Mouse (Mus musculus): ENCODE data around the gene Exoc5.

The Exoc5 gene

DNA sequence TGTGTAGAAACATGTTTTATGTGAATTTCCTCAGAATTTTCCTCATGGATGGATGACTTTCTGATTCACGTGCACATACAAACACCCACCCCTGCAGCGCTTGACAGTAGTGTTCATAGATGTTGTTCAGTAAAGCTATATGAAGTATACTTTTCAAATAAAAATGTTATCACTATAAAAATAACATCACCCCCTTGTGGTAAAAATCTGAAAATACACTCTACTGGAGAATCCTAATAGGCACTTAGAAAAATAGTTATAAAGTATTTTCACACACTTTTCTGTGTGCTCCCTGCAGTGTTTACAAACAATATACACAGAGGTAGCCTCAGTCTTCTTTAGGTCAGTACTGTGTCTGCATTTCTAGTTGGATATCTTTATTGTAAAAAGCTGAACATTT is 58.5 kb downstream of the Exoc5 start:
- no peak for DNase-seq (ENCODE audit: low spot score in 2 of 2)

DNA sequence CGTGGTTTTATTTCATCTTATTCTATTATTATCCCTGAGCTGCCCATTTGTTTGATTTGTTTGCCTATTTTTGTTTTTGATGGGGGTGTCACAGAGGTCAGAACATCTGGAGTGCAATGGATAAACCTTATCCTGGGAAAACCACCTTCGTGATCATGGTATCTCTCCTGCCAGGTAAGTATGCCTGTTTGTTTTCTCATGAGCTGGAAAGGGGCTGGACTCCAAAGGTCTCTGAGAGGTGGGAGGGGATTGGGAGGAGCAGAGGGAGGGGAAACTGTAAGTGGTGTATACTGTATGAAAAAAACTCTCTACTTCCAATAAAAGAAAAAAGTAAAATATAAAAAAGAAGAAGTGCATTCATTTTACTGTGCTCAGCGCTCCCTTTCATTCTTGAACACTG is 64.8 kb downstream of the Exoc5 start:
- DNase-seq (ENCODE audit: low spot score in 2 of 2): no peak

DNA sequence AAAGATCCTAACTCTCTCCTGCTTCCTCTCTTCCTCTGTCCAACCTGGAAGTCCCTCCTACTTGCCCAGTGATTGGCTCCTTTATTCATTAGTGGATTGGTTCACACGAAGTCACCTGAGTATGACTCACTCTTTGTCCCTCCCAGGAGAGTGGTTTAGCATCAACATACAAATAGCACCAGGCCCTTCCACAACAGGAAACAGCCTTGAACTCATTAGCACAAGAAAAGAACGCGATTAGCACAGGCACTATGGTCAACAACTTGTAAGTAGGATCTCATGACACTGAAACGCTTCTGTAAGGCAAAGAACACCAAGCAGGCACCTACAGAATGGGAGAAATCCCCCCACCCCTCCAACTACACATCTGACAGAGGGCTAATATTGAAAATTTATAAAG is 67.7 kb downstream of the Exoc5 start:
- DNase-seq (ENCODE audit: low spot score in 2 of 2): no peak

DNA sequence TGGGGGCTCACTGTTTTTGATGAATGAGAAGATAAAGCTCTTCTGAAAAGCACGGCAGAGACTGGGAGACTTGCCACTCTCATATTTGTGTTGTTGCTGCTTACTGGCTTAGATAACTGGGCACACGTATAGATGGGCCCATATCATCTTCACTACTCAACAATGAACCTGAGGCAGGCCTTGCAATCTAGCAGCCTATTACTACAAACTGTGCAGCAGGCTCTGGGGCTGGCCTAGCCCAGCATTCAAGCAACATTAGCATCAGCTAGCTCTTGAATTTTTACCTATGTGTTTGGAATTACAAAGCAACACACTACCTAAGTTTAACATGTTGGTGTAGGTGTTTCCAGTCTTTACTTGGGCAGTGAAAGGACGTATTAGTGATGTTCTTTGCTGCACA is 72.6 kb downstream of the Exoc5 start:
- DNase-seq (ENCODE audit: low spot score in 2 of 2): no peak

DNA sequence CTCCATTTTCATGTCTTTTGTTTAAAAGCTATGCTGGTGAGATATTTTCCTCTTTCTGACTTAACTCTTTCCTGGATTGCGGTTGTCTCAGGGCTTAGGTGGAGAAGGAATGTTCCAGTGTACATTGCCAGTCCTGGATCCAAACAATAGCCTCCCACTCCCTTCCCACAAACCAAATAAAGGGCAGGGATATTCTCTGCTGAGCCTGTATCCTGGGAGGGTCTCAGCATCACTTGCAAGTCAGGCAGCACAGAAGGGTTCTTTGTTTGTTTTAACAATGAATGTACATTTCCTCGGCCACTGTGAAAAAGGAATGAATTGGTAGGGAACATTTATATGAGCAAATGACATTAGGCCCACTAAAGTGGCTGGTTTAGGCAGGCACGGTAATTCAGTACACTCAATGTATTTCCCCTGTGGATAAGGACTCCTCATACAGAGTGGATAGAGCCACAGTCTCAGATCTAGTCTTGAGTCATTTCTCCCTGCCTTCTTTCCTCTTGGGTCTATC is 74.3 kb downstream of the Exoc5 start:
- DNase-seq (ENCODE audit: low spot score in 2 of 2): no peak

DNA sequence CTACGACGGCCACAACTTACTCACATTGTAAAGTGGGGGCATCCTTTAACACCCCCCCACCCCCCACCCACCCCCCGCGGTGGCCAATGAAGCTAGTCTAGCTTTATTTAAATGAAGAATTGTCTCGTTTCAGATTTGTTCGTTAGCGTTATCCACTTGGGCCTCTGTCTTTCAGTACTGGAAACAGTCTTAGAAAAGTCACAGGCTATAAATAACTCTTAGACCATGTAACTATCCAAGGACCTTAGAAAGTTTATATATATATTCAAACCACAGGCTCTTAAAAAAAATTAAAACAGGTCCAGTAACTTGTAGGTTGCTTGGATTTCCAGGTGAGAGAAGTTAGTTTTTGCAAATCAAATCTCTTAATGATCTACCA is 75.3 kb downstream of the Exoc5 start:
- no peak for DNase-seq (ENCODE audit: low spot score in 2 of 2)

DNA sequence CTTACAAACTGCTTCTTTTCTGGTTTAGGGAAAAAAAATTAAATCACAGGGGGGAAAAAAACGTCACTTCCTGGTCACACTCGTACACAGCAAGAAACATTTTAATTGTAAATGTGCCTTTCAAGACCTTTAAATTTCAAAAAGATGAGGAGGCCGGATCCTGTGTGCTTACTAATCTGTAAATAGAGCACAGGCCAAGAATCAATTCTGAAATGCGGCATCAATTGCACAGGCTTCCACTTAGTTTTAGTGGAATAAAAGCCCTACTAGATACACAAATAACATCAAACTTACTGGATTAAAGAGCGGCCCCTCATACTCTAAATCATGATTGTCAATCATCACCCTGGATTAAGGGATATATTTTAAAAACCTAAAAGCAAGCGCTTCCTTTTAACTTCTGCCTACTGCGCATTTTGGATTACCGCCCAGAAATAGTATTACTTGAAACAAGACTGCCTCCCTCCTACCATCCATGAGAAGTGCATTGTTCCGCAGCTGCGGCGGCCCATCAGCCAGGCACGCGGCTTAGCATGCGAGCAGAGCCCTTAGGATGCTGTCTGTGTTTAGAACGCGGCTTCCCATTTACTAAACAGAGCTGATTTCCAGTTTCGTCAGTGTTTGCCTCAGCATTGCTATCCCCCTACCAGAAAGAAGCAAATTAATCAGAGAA is 75.8 kb downstream of the Exoc5 start:
- no peak for DNase-seq (ENCODE audit: low spot score in 2 of 2)

DNA sequence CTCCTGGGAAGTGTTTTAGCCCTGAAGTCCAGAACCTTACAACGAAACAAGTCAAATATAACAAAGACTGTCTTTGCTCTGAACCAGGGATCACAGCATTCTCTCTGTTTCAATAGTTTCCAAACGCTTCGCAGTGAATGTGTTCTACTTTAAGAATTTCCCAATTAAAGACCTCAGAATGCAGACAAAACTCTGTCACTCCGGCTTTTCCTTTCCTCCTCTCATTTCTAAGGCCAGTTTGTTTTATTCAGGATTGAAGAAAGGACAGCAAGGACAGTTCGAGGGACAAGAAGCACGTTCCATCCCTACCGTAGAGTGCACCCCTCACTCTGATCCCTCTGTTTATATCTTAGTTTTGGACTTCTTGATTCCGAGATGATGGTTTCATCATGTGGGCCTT is 76.6 kb downstream of the Exoc5 start:
- no peak for DNase-seq (ENCODE audit: low spot score in 2 of 2)

DNA sequence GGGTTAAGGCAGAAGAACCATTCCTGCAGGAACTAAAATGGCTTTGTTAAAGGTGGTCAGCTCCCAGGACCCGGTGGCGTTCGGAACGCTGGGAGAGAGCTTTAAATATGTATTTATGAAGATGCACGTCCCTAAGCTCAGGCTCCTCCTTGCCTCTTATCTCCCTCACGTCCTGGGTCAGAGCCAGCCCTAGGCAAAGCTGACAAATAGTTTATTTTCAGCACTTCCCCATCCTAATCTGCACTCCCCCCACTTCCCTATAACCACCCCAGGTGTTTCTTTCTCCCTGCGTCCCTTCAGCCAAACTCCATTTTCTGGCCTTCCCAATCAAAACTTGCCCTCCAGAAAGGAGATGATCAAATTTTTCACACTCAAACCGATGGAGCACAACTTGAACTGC is 80.2 kb downstream of the Exoc5 start:
- no peak for DNase-seq (ENCODE audit: low spot score in 2 of 2)

DNA sequence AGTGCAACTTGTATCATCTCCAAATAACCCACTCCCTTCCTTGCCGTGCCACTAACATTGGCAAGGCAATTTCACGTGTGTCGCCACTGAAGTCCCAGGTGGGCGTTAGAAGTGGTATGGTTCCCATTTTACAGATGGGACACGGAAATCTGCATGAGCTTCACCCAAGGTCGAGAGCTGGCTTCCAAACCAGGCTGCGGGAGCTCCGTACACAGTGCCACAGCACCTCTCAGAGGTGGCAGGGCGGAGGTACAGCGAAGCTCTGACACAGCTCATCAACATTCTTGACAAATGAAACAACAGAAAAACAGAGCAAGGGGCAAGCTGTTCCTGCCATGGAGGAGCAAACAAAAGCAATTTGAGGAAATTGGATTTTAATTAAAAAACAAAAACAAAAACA is 80.8 kb downstream of the Exoc5 start:
- no peak for DNase-seq (ENCODE audit: low spot score in 2 of 2)

DNA sequence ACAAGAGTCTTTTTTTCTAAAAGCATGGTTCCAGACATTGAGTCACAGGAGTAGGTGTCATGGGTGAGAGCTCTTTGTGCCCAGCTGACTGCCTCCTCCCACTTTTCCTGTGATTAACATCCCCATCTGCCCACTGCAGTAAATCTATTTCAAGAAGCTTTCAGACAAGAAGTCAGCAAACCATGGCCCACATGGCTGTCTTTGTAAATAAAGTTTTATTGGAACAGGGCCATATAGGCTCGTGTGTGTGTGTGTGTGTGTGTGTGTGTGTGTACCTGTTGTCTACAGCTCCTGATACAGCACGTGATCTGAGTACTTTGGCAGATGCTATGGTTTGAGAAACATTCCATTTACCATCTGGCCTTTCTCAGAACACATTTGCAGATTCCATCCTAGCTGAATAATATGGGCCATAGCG is 87.5 kb downstream of the Exoc5 start:
- DNase-seq (ENCODE audit: low spot score in 2 of 2): peak in 1 of 2 experiments; percentile 27

DNA sequence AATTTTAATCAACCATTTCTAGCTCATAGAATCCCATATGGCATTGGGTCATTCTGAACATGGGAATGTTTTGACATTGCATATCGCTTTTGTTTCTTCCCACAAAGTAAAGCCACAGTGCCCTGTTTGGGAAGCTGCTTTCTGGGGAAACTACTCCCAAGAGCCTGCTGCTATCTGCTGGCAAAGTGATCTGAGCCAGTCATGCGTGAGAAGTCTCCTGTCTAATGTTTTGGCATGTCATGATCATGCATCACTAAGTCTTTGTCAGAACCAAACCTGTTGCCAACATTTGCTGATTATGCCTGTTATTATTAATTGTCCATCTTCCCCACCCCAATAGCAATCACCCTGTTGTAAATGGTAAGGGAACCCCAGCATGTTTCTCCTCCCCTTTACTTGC is 94.9 kb downstream of the Exoc5 start:
- no peak for DNase-seq (ENCODE audit: low spot score in 2 of 2)

DNA sequence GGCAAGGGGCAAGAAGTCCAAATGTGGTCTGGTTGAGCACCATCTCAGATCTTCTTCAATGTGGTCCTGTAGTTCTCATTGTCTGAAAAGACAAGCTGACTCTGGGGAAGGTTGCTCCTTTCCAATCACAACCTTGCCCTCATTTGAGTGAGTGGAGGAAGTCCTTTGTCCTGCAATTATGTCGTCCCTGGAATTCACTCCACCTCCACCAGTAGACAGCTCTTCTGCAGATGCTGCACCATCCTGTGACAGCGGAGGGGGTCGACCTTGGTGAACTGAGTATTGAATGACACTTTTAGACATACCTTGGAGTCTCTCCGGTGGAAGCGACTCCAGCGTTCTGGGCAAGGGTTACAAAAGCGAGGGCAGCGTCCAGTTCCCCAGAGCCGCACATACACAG is 97.8 kb downstream of the Exoc5 start:
- DNase-seq (ENCODE audit: low spot score in 2 of 2): no peak
